Mouse (Mus musculus): ENCODE measurements around the gene Mcf2. TPM values are rescaled to one million over a fixed set of nuclear protein-coding genes. Genes with fewer than 3 reads are reported as not detected.

Mcf2 gene
- total RNA-seq, 2 experiments from 2014 or later: not detected

Other genes starting within 250 kb of the Mcf2 start
- gene F9, start 179.6 kb downstream of the Mcf2 start, total RNA-seq (2021): not detected